Mouse (Mus musculus) thymus, postnatal 14 days (tissue): Measurements from ENCODE around the gene Lysmd4.

Source experiments
- DNase-seq: peaks from one replicate; pipeline ENCODE4 v3.0.0; 2021

The Lysmd4 gene

DNA sequence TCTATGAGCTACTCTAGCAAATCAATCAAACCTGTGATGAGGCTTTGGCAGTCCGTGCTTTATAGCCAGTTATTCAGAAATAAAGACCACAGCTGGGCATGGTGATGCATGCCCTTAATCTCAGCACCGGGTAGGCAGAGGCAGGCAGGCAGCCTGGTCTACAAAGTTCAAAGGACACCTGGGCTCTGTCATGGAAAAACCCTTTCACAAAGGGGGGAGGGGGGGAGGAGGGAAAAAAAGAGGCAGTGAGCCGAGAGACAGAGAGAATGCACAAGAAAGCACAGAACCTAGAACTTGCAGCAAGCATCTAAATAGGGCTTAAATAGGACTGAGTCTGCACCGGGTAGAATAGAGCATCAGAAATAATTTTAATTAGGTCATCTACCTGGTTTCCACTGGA, 130.6 kb downstream of the Lysmd4 start:
- DNase-seq: no peak

DNA sequence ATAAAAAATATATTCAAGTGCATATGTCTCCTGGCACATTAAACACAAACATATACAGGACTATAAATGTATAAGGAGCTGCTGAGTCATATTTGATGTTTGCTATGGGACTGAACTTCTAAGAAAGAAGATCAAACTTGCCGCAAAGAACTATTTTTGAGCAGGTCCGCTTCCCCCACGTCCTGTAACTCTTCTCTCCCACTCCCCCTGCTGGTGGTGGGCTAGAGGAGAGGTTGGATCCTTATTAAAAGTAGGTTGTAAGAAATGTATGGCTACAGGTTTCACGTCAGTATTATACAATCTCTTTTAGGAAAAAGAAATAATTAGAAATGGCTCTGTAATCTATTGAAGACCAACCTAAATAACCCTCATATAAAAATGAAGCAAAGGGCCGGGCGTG, 131.3 kb downstream of the Lysmd4 start:
- DNase-seq: peak; percentile 88

DNA sequence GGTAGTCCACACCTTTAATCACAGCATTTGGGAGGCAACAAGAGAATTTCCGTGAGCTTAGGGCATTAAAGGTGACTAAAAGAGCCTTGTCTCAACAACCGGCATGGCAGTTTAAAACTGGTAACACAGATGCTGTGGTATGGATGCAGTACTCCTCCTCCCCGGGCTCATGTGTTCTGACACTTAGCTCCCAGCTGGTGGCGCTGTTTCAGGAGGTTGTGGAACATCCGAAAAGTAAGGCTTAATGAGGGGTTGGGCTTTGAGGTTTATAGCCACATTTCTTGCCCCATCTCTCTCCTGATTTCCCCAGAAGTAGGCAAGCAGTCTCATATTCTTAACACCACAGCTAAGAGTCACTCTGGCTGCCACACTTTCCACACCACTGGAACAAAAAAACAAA, 133.5 kb downstream of the Lysmd4 start:
- peak; percentile 32 for DNase-seq
